Mouse (Mus musculus) skeletal muscle tissue, adult 2 months (tissue): ENCODE data around the gene Olfr341.

Source experiments
- DNase-seq: peaks from one replicate; pipeline ENCODE4 v3.0.0-alpha.2; 2012; ENCODE audit warnings: low read depth, low spot score

The Olfr341 gene

DNA sequence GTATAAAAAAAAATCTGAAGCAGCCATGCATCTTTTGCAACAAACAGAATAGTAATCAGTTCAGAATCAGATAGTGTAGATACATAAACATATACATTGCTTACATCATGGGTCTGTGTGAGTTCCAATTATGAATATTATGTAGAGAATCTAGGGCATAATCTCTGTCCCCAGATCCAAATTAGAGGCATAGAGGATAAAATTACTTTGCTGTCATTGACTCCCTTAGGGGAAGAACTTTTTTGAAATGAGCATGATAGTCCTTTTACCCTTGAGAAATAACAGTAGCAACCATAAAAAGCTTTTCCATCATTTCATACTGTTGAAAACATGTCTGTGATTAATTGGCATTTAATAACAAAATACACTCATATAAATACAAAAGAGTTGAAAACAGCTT lies at the start of gene Olfr341:
Gene Olfr341, minus strand, starts transcription at position 101 of the 400 bp plus-strand sequence.
- no peak for DNase-seq

DNA sequence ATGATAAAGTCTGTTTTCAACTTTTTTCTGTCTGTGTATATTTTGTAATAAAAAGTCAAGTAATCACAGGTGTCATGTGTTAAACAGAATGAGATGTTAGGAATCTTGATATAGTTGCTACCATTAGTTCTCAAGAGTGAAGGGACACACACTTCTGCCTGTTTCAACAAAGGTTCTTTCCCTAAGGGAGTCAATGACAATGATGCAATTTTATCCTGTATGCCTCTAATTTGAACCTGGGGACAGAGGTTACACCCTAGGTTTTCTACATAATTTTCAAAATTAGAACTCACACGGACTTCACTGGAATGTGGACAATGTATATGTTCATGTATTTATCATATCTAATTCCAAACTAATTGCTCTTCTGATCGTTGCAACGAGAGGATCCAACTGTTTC lies 42.4 kb upstream of the Olfr341 start, which contains the start of gene Olfr342:
Gene Olfr342, plus strand, starts transcription at position 301 of the 400 bp plus-strand sequence.
- DNase-seq, result no peak

DNA sequence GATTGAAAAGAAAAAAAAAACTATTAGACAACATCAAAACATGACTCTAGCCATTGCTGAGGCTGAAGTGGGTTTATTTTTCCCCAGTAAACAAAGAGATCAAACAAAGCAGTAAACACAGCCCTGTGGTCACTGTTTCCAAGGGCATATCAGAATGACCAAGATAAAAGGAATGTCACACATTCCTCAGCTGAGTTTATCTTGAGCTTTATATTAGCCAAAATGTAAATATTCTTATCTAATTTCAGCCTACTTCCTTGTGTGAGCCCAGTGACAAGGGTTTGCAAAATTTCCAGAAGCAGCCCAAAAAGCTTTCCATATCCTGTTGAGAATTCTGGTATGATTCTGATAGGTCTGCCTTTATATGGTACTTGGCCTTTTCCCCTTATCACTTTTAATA lies 8.6 kb downstream of the Olfr341 start:
- DNase-seq, result no peak

DNA sequence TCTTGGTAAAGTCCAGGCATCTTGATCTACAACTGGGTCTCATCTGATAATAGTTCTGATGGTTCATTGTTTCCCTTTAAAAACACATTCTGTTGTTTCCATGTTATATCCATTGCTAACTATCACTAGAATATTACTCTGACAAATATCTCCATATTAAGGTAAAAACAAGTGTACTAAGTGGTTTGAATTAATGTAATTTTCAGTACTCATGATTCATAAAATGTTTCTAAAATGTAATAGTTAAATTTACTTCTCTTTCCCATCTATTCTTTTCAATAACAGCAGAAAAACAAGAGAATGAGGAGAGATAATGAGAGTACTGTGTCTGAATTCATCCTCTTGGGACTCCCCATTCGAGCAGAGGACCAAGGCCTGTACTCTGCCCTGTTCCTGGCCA lies 30.0 kb downstream of the Olfr341 start, which contains the start of gene Olfr340:
Gene Olfr340, plus strand, starts transcription at position 301 of the 400 bp plus-strand sequence.
- DNase-seq, result no peak
